Mouse (Mus musculus) olfactory bulb, adult 2 months (tissue): ENCODE data around the gene Psmd10. TPM values are rescaled to one million over a fixed set of nuclear protein-coding genes. Genes with fewer than 3 reads are reported as not detected.
A peak's percentile ranks its signal among the peaks of the same experiment; 100 is the strongest.

Experiments
- H3K27ac ChIP-seq: fragments of 200-500 bp; 2 replicates; pipeline ENCODE4 v1.5.1; 2012; ENCODE audit warnings: low read depth, low read length; ENCODE audit not compliant: insufficient read depth
- H3K4me1 ChIP-seq: fragments of 200-500 bp; 2 replicates; pipeline ENCODE4 v1.6.1; 2012; ENCODE audit warnings: low read length; ENCODE audit not compliant: control insufficient read depth, insufficient read depth
- H3K4me3 ChIP-seq: fragments of 200-500 bp; 2 replicates; pipeline ENCODE4 v1.5.1; 2012; ENCODE audit warnings: mild to moderate bottlenecking, low read depth, low read length, moderate library complexity; ENCODE audit not compliant: insufficient read depth
- CTCF ChIP-seq: fragments of 200-500 bp; IDR thresholded peaks from 2 replicates; pipeline ENCODE4 v1.5.1; 2012; ENCODE audit warnings: low read depth, mild to moderate bottlenecking, low read length, moderate library complexity; ENCODE audit not compliant: insufficient read depth
- POLR2A ChIP-seq: fragments of 200-500 bp; IDR thresholded peaks from 2 replicates; pipeline ENCODE4 v1.6.1; 2012; ENCODE audit warnings: mild to moderate bottlenecking, low read depth, low read length, moderate library complexity; ENCODE audit not compliant: insufficient read depth
- WGBS: fragments of 180-500 bp; shearing (Covaris S2); methylation state at CpG from one replicate; pipeline ENCODE4 v1.1.7; 2018; 5-methylcytosine and 5-hydroxymethylcytosine counted together
- polyA plus RNA-seq: library from polyadenylated mRNA; stranded (reverse); fragments of >200 nt; gene quantifications from 2 replicates; pipeline ENCODE4 v1.2.4, GENCODE M21; 2012; ENCODE audit warnings: low replicate concordance; ENCODE audit not compliant: missing spikeins, insufficient read depth, insufficient read length

Gene Psmd10
- polyA plus RNA-seq, 1 experiment = not detected

- TF ChIP-seq CTCF = no peak
- TF ChIP-seq POLR2A = no peak
- no peak overlapping the region for H3K27ac ChIP-seq
- WGBS = 50% methylated on average over 2 of the region's 2 CpGs
- no peak overlapping the region for H3K4me3 ChIP-seq
- peaks cover 3% of the 10 kb centered on the region; the same call in 1 of the 2 replicates for H3K4me1 ChIP-seq
These were observed 23.0 kb upstream of the Psmd10 start for GRCm38 (mm10) chrX:140979546-140979945.

DNA sequence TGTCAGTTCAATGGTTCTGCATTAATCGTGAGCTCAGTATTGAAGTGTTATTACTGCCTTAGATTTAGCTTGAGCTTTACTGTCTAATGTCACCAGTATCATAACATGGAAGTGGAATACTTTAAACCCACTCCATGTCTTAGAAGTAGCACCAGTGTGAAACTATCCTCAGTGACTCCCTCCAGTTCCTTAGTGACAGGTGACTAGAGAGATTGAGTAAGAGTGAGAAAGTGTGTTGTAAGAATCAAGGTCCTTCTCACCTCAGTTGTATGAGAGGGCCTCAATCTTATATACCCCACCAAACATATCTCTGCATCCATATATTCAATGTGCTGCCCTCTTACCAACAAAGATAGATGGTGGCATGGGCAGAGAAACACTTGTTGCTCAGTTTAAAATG lies 22.4 kb upstream of the Psmd10 start:
- Histone ChIP-seq H3K27ac (no peak overlapping the region), H3K4me3 (no peak overlapping the region), H3K4me1 (peaks cover 3% of the 10 kb centered on the region; the same call in 1 of the 2 replicates)
- WGBS = 94% methylated on average over 1 of the region's 1 CpGs
- TF ChIP-seq POLR2A = no peak
- TF ChIP-seq CTCF = no peak

- no peak overlapping the region; the same call in 1 of the 2 replicates for H3K27ac ChIP-seq
- WGBS = 12% methylated on average over 5 of the region's 5 CpGs
- H3K4me3 ChIP-seq = peak overlapping the region; percentile 73
- H3K4me1 ChIP-seq = no peaks in the 10 kb centered on the region
- TF ChIP-seq POLR2A = no peak
- no peak for TF ChIP-seq CTCF
These were observed 431 bp upstream of the Psmd10 start for GRCm38 (mm10) chrX:140956959-140957358.

DNA sequence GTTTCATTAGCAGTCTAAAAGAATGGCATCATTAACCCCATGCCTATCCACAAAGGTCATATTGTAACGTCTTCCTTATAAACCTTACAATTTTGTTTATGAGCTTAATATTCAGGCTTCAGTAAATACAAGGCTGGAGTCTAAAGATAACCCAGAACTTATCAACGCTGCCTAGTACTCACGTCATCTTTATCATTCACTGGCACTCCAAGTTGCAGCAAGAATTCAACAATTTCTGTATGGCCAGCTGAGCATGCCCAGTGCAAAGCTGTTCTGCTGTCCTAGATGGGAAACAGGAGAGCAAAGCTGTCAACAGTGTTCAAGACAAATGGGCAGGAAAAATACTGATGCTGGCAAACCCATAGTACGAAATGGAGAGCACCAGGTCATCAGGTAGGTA lies 2.9 kb downstream of the Psmd10 start:
- TF ChIP-seq CTCF = no peak
- no peak for TF ChIP-seq POLR2A
- H3K4me3 ChIP-seq = no peak overlapping the region
- H3K4me1 ChIP-seq = no peaks in the 10 kb centered on the region
- no peak overlapping the region for H3K27ac ChIP-seq
- WGBS = 93% methylated on average over 4 of the region's 4 CpGs

DNA sequence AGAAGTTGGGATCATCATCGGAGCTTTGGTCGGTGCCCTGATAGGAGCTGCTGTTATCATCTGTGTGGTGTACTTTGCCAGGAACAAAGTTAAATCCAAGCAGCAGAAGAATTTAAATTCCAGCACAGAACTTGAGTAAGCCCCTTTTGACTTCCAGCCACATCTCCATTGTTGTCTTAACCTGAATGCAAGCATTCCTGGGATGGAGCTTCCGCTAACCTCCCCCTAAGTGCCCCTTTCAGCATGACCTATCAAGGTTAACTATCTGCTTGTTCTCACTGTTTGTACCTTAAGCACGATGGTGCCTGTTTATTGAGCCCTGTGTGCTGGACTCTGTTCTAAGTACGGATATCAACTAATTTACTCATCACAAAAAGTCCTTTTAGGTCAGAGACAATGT lies 20.3 kb downstream of the Psmd10 start:
- WGBS = 83% methylated on average over 5 of the region's 5 CpGs
- H3K4me1 ChIP-seq = no peaks in the 10 kb centered on the region
- H3K4me3 ChIP-seq = no peak overlapping the region
- no peak overlapping the region for H3K27ac ChIP-seq
- TF ChIP-seq POLR2A (no peak), CTCF (no peak)

- Histone ChIP-seq H3K4me3 (no peak overlapping the region), H3K27ac (no peak overlapping the region), H3K4me1 (no peaks in the 10 kb centered on the region)
- WGBS = 69% methylated on average over 3 of the region's 3 CpGs
- TF ChIP-seq POLR2A (no peak), CTCF (no peak)
These were observed 23.3 kb downstream of the Psmd10 start for GRCm38 (mm10) chrX:140933263-140933662.

GRCm38 (mm10) chrX:140932066-140932465 lies 24.5 kb downstream of the Psmd10 start:
- no peak for TF ChIP-seq POLR2A
- no peak for TF ChIP-seq CTCF
- Histone ChIP-seq H3K4me3 (no peak overlapping the region), H3K4me1 (no peaks in the 10 kb centered on the region), H3K27ac (no peak overlapping the region)
- 59% methylated on average over 3 of the region's 3 CpGs for WGBS

DNA sequence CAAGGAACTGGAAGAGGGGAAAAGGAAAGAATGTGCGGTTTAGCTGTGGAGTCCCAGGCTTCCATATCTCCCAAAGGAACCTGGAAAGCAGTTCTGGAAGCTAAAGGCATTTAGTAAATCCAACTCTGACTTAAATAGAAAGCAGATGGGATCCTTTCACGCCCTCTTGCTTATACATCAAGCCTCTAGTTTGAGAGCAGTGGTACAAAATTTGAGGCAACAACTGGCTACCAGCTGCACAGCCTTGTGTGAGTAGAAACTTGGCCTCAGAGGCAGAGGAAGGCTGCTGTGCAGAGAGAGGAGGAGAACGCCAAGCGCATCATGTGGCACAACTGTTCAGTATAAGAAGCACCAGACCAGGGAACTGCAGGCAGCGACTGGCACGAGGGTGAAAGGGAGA lies 35.2 kb downstream of the Psmd10 start:
- TF ChIP-seq CTCF (no peak), POLR2A (no peak)
- WGBS = 60% methylated on average over 6 of the region's 6 CpGs
- H3K27ac ChIP-seq = no peak overlapping the region
- no peak overlapping the region for H3K4me3 ChIP-seq
- no peaks in the 10 kb centered on the region for H3K4me1 ChIP-seq

- TF ChIP-seq POLR2A (no peak), CTCF (no peak)
- 67% methylated on average over 7 of the region's 7 CpGs for WGBS
- Histone ChIP-seq H3K27ac (no peak within 1 kb of the TSS), H3K4me3 (no peak within 1 kb of the TSS), H3K4me1 (no peaks in the 10 kb centered on the region)
These were observed 49.2 kb downstream of the Psmd10 start, which contains the start of gene Vsig1 for GRCm38 (mm10) chrX:140907360-140907759. Vsig1 (plus strand) TSS chrX:140907608.

GRCm38 (mm10) chrX:140903487-140903886 lies 53.0 kb downstream of the Psmd10 start:
- TF ChIP-seq CTCF = no peak
- no peak for TF ChIP-seq POLR2A
- no peak overlapping the region for H3K27ac ChIP-seq
- no peak overlapping the region for H3K4me3 ChIP-seq
- no peaks in the 10 kb centered on the region for H3K4me1 ChIP-seq
- 89% methylated on average over 3 of the region's 3 CpGs for WGBS

Other genes starting within 250 kb of the Psmd10 start
- gene Tex13b, start 143.3 kb downstream of the Psmd10 start, polyA plus RNA-seq = not detected in 2 replicates
- not detected in 2 replicates for gene Vsig1, start 49.1 kb downstream of the Psmd10 start, polyA plus RNA-seq
- not detected in 2 replicates for gene Atg4a, start 179 bp upstream of the Psmd10 start, polyA plus RNA-seq